Mouse (Mus musculus): ENCODE measurements around the gene Tekt1.

The Tekt1 gene

DNA sequence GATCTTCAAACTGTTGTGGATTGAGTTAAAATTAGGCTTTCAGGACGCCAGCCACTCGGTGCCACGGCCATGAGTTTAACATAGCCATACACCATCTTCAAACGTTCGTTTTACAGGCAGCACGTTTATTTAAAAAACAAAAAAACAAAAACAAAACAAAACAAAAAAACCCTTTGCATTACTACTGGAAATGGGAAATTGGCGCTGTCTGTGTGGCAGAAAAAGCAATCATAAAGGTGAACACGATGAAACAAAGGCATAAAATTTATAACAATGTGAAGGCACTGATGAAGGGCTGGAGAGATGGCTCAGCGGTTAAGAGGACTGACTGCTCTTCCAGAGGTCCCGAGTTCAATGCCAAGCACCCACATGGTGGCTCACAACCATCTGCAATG, at the start of gene Tekt1:
Tekt1 (minus strand) TSS at position 96 of the 395 bp plus-strand sequence.
- DNase-seq: no peak

DNA sequence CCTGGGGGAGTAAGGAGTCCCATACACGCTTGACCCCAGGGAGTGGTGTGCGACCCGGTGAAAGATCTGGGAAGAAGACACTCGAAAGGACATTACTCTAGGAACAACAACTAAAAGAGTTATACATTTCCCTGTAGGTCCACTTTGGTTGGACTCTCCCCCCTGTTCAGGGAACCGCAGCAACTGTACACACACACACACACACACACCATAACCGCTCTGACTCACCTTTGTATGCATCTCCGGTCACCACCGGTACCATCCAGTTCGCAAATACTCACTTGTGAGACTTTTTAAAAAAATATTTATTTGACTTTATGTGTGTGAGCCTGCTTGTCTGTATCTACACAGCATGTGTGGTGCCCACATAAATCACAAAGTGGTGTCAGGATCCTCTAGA, 49.7 kb upstream of the Tekt1 start:
- DNase-seq: no peak

DNA sequence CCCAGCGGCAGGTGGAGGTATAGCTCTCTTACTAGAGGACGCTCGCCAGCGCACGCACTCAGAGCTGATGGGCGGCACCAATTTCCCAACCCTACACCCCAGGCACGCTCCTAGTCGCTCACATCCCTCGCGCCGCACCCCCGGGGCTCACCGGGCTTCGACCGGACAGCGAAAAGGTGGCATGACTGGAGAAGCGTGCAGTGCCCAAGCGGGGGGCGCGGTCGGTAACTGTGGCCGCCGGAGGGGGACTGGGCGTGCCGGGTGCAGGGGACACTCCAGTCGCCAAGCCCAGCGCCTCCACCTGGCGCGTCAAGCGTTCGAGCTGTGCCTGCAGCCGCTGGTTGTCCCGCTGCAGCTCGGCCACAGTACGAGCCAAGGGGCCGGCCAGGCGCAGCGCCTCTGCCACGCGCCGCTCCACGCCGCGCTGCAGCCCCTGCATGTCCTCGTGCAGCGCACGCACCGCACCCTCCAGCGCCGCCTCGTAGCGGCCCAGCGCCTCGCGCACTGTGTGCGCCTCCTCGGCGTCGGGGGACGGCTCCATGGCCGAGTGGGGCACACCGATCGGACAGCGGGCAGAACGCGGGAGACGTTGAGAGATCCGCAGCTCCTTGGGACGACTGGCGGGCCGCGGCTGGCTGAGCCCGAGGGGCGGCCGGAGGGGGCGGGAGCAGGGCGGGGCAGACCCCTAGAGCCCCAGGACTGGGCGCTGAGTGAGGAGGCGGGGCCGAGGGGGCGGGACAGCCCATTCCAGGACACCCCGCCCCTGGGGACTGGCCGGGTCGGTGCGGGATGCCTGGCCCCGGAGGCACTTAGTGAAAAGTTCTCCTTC, 49.1 kb upstream of the Tekt1 start, which contains the start of gene Smtnl2:
Smtnl2 (minus strand) TSS at position 621 of the 829 bp plus-strand sequence.
- DNase-seq: peak; percentile 56

DNA sequence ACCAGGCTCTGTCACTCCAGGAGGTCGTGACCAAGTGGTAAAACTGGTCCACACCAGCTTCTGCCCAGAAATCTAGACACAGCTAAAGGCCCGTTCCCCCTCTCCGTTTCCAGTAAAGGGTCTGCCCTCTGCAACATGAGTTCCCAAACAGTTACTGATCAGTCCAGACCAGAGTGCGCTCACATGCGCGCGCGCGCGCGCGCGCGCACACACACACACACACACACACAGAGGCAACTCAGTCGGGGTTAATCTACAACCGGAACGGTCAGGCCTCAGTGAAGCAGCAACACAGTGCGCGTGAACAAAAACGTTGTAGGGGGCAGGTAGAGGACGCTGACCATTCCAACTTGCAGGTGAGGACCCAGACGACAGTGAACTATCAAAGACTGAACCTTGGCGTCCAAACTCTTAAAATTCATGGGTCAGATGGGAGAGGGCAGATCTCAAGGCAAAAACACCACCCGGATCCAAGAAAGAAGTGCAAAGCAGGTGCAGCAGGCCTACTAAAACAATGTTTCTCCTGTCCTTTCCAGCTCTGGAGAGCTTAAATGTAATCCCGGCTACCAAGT, 48.4 kb upstream of the Tekt1 start:
- no peak for DNase-seq

DNA sequence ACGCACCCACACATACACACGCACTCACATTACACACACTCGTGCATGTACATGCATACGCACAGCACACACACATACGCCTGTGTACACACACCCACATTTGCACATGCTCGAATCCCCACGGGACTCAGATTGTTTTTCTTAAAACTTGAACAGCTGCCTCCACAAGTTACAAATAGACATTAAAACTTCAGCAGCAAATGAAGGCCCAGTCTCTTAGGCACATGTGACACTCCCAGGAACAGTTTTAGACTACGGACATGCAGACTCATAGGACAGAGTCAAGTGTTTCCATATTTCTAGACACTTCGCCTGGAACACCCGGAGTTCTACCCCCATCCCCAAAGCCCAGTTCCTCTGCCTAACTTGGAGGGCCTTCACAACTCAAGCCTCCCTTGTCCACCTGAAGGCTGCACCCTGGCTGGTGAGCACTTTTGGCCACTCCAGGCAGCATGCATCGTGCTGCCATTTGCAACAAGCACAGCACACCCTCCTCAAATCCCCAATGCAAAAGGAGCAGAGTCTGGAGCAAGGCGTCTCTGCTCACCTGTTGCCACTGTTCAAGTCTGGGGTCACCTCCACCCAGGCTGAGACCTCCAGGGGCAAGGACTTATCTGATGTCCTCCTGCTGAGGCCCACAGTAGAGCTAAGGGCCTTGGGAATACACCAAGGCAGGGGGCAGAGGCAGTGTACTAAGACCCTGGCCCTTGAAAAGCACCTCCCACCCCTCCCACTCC, 47.6 kb upstream of the Tekt1 start:
- DNase-seq: no peak

DNA sequence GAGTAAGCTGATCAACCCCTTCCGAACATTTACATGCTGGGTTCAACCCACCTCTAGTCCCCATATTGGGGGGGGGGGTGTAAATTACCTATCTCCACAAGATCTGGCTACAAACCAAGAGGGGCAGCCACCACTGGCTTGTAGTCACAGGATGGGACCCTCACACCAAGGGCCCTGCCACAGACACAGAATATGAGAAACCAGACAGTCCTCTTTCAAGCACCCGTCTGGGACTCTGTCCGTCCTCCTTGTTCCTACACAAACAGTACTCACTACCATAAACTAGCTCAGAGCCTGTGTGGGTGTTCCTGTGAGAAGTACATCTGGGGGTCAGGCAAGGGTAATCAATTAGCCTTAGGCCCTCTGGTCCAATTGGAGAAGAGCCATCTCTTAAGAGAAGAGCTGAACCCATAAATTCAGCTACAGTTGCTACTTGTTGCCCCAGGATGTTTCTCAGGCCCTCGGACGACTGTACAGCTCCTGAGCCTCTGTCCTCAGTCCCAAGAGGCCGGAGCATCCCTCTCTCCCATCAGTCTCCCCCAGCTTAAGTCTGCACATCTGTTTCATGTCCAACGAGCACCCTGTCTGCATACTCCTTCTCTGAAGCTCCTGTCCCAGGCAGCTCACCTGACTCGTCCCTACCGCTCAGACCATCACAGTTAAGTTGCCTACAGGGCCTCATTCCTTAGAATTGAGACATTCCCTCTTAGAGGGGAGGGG, 46.4 kb upstream of the Tekt1 start:
- DNase-seq: no peak

DNA sequence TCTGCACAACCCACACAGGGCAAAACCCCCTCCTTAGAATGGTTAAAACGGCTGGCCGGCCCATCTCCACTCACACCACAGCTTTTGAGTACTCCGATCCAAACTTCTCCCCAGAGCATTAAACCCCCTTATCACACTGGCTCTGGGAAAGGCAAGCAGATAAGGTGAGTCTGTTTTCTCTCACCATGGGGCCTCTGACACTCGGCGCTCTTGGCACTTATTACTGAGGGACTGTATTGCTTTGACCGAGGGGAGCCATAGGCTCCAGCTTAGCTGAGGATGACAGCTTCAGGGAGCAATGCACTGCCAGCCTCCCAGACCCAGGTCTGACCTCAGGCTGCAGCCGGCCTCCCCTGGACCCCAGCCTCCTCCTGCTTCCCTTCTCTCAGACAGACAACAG, 45.3 kb upstream of the Tekt1 start:
- no peak for DNase-seq

DNA sequence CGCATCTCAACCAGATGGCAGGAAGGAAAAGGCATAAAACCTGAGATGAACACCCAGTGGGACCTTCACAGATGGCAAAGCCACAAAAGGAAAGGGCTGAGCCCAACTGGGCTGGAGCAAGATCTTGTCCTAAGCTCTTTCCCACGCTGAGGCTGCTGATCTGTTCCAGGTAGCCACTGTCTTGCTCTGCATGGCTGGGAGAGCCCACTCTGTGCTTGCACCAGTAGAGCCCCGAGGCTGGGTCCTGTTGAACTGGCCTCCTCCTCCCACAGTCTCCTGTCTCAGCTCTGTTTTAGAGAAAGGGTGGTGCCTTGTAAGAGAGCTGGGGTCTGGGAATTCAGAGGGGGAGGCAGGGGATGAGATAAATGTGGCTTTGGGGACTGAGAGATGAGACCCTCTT, 44.8 kb upstream of the Tekt1 start:
- no peak for DNase-seq

DNA sequence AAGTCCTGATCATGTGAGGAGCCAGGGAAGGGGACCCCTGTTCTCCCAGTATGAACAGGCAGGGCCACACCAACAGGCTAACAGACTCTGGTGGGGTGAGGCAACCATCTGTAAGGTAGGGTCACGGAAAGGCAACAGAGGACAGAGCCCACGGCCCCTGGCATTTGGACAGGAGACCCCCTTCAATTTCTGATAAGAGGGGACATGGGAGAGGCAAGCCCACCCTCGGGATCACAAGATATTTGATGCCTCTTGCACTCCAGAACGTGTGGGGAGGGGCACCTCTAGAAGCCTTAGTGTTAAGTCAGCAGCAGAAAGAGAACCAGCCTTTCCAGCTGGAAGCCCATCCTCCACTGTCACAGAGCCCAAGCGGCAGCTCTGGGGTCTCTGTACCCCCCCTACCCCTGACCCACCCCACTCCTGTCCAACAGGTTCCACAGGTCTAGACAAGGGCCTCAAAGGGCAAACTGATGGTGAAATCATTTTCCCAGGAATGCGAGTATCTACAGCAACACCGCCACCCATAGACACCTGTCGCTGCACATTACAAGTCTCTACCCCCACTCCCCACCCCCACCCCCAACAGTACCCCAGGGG, 43.9 kb upstream of the Tekt1 start:
- no peak for DNase-seq

DNA sequence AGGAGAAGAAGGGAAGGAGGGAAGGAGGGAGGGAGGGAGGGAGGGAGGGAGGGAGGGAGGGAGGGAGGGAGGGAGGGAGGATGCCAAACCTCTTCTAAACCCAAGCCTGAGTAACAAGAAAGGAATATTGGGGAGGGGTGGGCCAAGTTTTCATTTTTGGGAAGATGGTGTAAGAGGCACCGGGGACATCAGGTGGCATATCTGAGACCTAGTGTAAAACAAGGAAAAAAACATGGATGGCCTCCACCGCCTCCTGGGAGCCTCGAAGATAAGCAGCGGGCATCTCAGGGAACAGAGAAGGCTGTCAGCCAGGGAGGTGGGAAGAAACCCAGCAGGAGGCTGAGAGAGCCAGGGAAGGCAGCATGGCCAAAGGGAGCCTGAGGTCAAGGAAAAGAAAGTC, 43.3 kb upstream of the Tekt1 start:
- no peak for DNase-seq

DNA sequence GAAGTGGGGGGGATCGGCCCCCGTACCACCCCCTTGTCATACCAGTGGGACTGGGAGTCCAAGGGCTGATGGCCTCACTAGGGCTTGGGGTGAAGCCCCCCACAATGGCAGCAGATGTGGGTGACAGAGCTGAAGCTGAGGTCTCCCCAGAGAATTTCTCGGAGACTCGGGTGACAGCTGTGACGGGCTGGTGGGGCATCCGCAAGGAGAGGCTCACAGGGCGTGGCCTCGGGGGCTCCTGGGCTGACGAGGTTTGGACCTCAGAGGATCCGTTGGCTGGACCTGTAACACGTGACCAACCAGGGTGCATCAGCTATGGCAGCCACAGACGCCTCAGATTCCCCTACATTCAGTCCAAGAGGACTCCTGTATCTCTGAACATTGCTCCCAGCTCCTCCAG, 40.7 kb upstream of the Tekt1 start:
- DNase-seq: no peak

DNA sequence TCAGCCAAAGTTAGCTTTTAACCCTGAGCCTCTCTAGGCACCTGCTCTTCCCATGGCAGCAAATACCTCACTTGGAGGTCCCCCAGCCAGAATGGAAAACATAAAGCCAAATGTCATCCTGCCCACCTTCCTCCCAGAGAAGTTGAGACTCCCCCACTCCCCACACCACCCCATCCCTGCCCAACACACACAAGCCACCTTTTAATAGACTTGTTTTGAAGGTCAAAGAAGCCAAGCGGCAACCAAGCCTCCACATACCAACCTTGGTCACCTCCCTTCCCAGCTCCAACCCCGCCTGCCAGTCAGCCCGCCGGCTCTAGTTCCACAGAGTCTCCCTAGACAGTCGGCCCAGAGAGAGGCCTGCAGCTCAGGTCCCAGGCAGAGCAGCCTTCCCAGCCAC, 39.8 kb upstream of the Tekt1 start:
- DNase-seq: no peak

DNA sequence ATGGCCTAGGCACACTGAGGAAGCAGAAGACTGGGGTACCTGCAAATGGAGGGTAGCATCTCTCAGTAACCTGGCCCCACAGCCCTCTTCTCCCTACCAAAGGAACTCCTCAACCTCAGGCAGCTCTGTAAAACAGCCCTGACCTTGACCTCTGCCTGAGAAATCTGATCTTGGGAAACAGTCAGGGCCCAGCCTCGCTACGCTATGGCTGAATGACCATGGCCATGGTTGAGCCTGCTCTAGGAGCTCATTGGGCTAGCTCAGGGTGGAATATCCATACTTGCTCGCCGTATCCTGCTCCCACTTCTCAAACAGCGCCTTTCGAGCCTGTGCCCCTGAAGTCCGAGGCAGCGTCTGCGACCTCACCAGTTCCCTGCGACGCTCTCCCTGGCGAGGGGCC, 38.8 kb upstream of the Tekt1 start:
- DNase-seq: no peak

DNA sequence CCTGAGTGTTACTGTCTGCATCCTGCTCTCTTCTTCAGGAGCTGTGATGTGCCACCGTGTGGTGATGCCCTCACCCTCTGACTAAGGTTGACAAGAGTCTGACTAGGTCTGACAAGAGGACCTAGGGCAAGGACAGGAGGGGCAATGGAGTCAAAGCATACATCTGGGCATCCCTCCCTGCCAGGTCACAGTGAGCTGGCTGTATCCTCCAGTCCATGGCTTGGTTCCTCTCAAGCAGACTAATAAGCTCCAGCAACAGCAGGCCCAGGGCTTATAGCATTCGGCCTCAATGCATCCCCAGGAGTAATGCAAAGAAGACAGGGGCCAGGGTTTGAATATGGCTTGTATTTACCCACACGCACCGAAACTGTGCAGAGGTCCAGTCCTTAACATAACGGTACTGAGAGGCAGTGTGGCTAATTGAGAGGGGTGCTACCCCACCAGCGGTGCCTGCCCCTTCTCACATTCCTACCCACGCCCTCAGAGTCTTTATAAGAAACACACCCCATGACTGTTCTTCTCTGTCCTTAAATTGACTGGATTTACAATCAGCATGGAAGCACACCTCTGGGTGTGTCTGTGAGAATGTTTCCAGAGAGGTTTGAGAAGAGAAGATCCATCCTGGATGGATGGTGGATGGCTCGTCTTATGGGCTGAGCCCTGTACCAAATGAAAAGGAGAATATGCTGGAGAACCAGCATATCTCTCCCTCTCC, 35.7 kb upstream of the Tekt1 start:
- DNase-seq: no peak

DNA sequence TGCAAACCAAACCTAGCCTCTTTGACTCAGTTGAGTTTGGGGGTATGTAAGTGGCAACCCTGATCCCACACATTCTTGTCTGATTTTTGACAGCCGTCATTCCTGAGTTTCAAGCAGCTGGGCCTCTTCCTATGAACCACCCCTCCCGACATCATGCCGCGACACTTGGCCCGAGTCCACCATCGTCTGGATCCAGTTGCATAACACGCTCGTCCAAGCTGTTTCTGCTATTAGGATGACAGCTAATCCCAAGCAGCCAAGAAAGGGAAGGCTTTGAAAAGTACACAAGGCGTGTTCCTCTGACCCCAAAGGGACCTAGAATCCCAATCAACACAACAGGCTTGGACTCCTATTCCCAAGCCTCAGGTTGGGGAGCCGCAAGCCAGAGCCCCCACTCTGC, 34.8 kb upstream of the Tekt1 start:
- DNase-seq: peak; percentile 14

DNA sequence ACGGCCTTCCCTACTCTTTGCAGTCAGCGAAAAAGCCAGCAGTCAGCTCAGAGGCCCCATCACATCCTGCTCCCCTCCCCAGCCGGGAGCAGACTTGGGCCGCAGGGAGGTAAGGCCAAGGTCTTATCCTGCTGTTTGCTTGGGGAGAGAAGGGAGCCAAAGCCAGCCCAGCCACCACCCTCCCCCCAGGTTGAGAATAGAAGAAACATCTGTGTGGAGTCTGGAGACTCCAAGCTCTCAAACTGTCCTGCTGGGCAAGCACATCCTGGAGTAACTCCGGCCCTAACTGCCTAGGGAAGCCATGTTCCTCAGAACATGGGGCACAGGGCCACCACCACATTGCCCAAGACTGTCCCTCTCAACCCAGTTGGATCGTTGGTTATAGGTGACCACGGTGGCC, 34.4 kb upstream of the Tekt1 start:
- no peak for DNase-seq

DNA sequence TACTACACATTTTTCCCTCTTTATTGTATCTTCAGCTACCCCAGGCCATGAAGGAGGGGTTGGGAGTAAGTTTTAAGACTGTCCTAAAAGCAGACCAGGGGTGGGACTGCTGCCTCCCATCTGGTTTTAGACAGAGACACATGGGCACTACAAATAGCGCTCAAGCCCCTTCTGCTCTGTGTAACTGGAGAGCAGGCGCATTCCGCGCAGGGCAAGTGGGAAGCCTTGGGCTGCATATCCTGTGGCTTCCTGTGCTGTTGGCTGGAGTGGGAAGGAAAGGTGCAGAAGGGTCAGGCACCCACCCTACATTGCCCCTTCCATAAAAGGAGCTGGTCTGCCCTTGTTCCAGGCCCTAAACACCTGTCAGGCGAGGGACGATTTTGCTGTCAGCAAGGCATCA, 33.4 kb upstream of the Tekt1 start:
- no peak for DNase-seq

DNA sequence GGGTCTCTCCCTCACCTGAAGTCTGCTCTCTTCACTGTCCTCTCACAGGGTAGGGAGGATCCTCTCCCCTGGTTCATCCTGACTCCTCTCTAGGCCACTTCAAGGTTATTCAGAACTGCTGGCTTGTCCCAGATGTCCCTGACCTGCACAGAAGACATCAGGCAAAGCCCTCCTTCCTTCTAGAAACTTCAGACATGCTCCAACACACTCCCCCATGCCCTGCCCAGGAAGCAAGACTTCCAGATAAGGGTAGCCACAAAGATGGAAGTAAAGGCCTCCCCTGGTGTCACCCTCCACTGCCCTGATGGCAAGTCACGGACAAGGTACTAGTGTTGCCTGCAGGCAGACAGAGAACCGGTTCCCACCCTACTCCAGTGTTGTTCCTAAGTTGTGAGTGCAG, 32.5 kb upstream of the Tekt1 start:
- DNase-seq: no peak

DNA sequence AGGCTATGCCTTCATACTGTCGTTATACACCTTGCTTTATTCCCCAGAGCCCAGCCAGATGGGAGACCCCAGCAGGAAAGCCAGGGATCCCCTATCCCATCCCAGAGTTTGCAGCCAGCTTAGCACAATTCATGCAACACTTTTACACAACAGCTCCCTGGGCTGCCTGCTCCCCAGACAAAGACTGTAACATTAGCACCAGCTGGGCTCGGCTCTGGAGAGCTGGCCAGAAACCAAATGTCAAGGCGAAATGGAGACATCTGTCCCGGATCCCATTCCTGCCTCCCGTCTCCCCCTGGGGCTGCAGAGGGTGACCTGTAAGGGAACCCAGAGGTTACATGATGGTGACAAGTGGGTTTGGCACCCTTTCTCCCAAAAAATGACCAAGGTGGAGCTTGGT, 31.4 kb upstream of the Tekt1 start:
- no peak for DNase-seq

DNA sequence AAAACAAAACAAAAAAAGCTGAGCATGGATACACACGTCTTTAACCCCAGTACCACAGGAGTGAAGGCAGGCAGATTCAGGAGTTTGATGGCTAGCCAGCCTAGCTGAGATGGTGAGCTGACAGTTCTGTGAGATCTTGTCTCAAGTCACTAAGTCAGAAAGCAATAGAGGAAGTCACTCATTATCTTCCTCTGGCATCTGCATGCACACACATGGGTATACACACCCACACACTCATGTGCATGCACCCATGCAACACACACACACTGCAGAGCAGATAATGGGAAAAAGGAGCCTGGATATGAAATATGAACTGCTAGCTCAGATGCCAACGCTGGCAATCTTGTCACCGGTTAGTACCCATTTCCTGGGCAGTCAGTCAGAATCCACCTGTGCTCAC, 31.0 kb upstream of the Tekt1 start:
- DNase-seq: no peak

DNA sequence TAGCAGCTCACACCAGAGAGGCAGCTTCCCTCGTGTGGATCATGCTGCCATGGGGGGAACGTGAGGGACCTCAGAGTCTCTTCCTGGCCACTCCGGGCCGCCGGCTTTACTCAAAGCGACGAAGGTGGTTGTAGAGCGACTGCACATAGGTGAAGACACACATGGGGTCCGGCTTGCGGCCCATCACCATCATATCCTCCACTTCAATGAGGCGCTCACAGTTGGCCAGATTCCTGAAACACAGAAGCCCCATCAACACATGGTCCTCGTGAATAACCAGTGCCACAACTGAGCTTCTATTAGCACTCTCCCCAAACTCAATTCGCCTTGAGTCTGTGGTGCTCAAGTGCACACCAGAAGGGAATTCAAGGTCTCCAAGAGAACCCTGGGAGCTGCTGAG, 28.9 kb upstream of the Tekt1 start:
- no peak for DNase-seq

DNA sequence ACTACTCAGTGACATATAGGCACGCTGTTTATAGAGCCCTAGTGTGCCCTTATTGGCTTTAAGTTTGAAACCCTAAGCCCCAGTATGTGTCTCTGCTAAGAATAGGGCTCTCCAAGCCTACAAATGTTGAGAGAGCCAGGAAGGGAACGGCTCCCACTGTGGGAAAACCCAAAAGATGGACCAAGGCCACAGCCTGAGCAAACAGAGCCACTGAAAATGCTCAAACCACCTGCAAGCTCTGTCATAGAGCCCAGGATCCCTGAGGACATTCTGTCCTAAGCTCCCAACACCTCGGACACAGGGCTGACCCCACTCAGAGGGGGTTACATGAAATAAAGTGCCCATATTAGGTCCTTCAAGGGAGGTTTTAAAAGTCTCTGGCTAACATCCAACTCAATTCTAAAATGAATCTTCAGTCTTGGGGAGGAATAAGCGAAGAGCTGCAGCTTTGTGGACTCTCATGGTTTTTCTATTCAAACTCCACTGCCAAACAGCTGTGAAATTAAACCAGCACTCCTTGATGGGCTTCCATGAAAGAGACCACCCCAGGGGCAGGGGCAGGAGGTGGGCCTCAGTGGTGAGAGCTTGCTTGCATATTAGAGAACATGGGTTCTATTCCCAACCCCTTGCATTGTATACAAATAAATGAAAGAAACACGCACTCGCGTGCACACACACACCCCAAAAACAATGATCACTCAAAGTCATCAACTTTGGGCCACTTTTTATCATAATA, 27.3 kb upstream of the Tekt1 start:
- no peak for DNase-seq
